Mouse (Mus musculus): ENCODE data around the gene Cdkl1.

Gene Cdkl1

GRCm38 (mm10) chr12:69790530-69791505, at the start of gene Cdkl1:
Cdkl1 (minus strand) TSS chr12:69791267.
- DNase-seq (ENCODE audit: inconsistent ontology term), result peak; percentile 72

- no peak for DNase-seq (ENCODE audit: inconsistent ontology term)
Observed at GRCm38 (mm10) chr12:69838376-69838775, 47.3 kb upstream of the Cdkl1 start.

GRCm38 (mm10) chr12:69833982-69834604, 43.0 kb upstream of the Cdkl1 start:
- peak; percentile 20 for DNase-seq (ENCODE audit: inconsistent ontology term)

GRCm38 (mm10) chr12:69831239-69831910, 40.3 kb upstream of the Cdkl1 start:
- DNase-seq (ENCODE audit: inconsistent ontology term), result no peak

- no peak for DNase-seq (ENCODE audit: inconsistent ontology term)
Observed at GRCm38 (mm10) chr12:69828214-69828613, 37.1 kb upstream of the Cdkl1 start.

GRCm38 (mm10) chr12:69824881-69825597, 34.0 kb upstream of the Cdkl1 start:
- no peak for DNase-seq (ENCODE audit: inconsistent ontology term)

GRCm38 (mm10) chr12:69814272-69814671, 23.2 kb upstream of the Cdkl1 start:
- DNase-seq (ENCODE audit: inconsistent ontology term), result peak; percentile 95

GRCm38 (mm10) chr12:69813596-69813995, 22.5 kb upstream of the Cdkl1 start:
- no peak for DNase-seq (ENCODE audit: inconsistent ontology term)

GRCm38 (mm10) chr12:69812986-69813385, 21.9 kb upstream of the Cdkl1 start:
- DNase-seq (ENCODE audit: inconsistent ontology term), result no peak

GRCm38 (mm10) chr12:69811976-69812375, 20.9 kb upstream of the Cdkl1 start:
- no peak for DNase-seq (ENCODE audit: inconsistent ontology term)

- peak; percentile 62 for DNase-seq (ENCODE audit: inconsistent ontology term)
Observed at GRCm38 (mm10) chr12:69809439-69809838, 18.4 kb upstream of the Cdkl1 start.

GRCm38 (mm10) chr12:69807399-69807985, 16.4 kb upstream of the Cdkl1 start:
- no peak for DNase-seq (ENCODE audit: inconsistent ontology term)

- no peak for DNase-seq (ENCODE audit: inconsistent ontology term)
Observed at GRCm38 (mm10) chr12:69805148-69805547, 14.1 kb upstream of the Cdkl1 start.

GRCm38 (mm10) chr12:69804393-69805070, 13.5 kb upstream of the Cdkl1 start:
- DNase-seq (ENCODE audit: inconsistent ontology term), result no peak

- DNase-seq (ENCODE audit: inconsistent ontology term), result no peak
Observed at GRCm38 (mm10) chr12:69803196-69803595, 12.1 kb upstream of the Cdkl1 start.

- no peak for DNase-seq (ENCODE audit: inconsistent ontology term)
Observed at GRCm38 (mm10) chr12:69800586-69800985, 9.5 kb upstream of the Cdkl1 start.

- no peak for DNase-seq (ENCODE audit: inconsistent ontology term)
Observed at GRCm38 (mm10) chr12:69796311-69796710, 5.2 kb upstream of the Cdkl1 start.

- no peak for DNase-seq (ENCODE audit: inconsistent ontology term)
Observed at GRCm38 (mm10) chr12:69789766-69790529, 1.1 kb downstream of the Cdkl1 start.

GRCm38 (mm10) chr12:69788380-69788779, 2.7 kb downstream of the Cdkl1 start:
- no peak for DNase-seq (ENCODE audit: inconsistent ontology term)

GRCm38 (mm10) chr12:69785471-69785870, 5.6 kb downstream of the Cdkl1 start:
- no peak for DNase-seq (ENCODE audit: inconsistent ontology term)
